Mouse (Mus musculus) hindbrain, embryonic 11.5 days (tissue): Measurements from ENCODE around the gene Plppr3. TPM values are rescaled to one million over a fixed set of nuclear protein-coding genes. Genes with fewer than 3 reads are reported as not detected.

Experiments
- ATAC-seq: fragments of 200-750 bp; cut with Nextera tagmentation; 2 replicates; pipeline ENCODE4 v1.8.0; 2017; ENCODE audit warnings: mild to moderate bottlenecking, moderate TSS enrichment, moderate library complexity; ENCODE audit not compliant: low FRiP score
- DNase-seq: peaks from one replicate; pipeline ENCODE4 v3.0.0-alpha.2; 2015; ENCODE audit warnings: low spot score
- H3K27ac ChIP-seq: fragments of 300-500 bp; sonication (generic); 2 replicates; pipeline ENCODE4 v1.5.1; 2014; ENCODE audit warnings: mild to moderate bottlenecking, low read depth, low read length
- H3K27me3 ChIP-seq: fragments of 300-500 bp; sonication (generic); 2 replicates; pipeline ENCODE4 v1.6.1; 2014; ENCODE audit warnings: mild to moderate bottlenecking, low read length, moderate library complexity, mixed read lengths; ENCODE audit not compliant: control insufficient read depth, insufficient read depth
- H3K36me3 ChIP-seq: fragments of 300-500 bp; sonication (generic); 2 replicates; pipeline ENCODE4 v1.6.1; 2014; ENCODE audit warnings: mild to moderate bottlenecking, low read length, moderate library complexity, mixed read lengths; ENCODE audit not compliant: control insufficient read depth, insufficient read depth
- H3K4me1 ChIP-seq: fragments of 300-500 bp; sonication (generic); replicated peaks from 2 replicates; pipeline ENCODE4 v1.6.1; 2014; ENCODE audit warnings: low read length, mixed read lengths; ENCODE audit not compliant: control insufficient read depth, insufficient read depth
- H3K4me2 ChIP-seq: fragments of 300-500 bp; sonication (generic); replicated peaks from 2 replicates; pipeline ENCODE4 v1.6.1; 2014; ENCODE audit warnings: mild to moderate bottlenecking, low read depth, low read length
- H3K4me3 ChIP-seq: fragments of 300-500 bp; sonication (generic); 2 replicates; pipeline ENCODE4 v1.5.1; 2014; ENCODE audit warnings: low read depth, low read length
- H3K9ac ChIP-seq: fragments of 300-500 bp; sonication (generic); 2 replicates; pipeline ENCODE4 v1.6.1; 2014; ENCODE audit warnings: low read depth, low read length
- H3K9me3 ChIP-seq: fragments of 300-500 bp; sonication (generic); 2 replicates; pipeline ENCODE4 v1.6.1; 2016; ENCODE audit warnings: low read length; ENCODE audit not compliant: control insufficient read depth
- WGBS: fragments of 180-500 bp; shearing (Covaris S2); extraction: QIAGEN DNeasy Blood & Tissue Kit; methylation state at CpG from one replicate; pipeline ENCODE4 v1.1.7; 2014; 5-methylcytosine and 5-hydroxymethylcytosine counted together
- polyA plus RNA-seq: library from polyadenylated mRNA; unstranded; fragments of >200 nt; fragmentation: Nextera tagmentation; extraction: Ambion mirVana; gene quantifications from 2 replicates; pipeline ENCODE4 v1.2.1, GENCODE M21; 2014

The Plppr3 gene
- polyA plus RNA-seq, 1 experiment from 2014 or later = 150 TPM

DNA sequence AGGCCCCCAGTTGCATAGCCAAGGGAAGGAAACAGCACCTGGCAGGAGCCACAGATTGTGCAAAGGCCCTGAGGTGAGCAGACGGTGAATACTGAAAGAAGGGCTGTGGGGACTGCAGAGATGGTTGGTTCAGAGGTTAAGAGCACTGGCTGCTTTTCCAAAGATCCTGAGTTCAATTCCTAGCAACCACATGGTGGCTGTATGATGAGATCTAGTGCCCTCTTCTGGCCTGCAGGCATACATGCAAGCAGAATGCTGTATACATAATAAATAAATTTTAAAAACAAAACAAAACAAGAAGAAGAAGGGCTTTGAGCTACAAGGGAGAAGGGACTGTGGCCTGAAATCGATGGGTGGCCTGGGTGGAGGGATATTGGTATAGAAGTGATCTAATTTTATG, 57.3 kb downstream of the Plppr3 start:
- no peak overlapping the region for H3K9ac ChIP-seq
- H3K4me3 ChIP-seq = no peak overlapping the region
- peaks cover 9% of the 10 kb centered on the region for H3K36me3 ChIP-seq
- H3K4me1 ChIP-seq = no peaks in the 10 kb centered on the region
- DNase-seq (no peak), ATAC-seq (no peak)
- H3K4me2 ChIP-seq = no peak overlapping the region
- no peaks in the 10 kb centered on the region for H3K9me3 ChIP-seq
- WGBS = 76% methylated on average over 2 of the region's 2 CpGs
- H3K27me3 ChIP-seq = no peaks in the 10 kb centered on the region
- no peak overlapping the region for H3K27ac ChIP-seq

DNA sequence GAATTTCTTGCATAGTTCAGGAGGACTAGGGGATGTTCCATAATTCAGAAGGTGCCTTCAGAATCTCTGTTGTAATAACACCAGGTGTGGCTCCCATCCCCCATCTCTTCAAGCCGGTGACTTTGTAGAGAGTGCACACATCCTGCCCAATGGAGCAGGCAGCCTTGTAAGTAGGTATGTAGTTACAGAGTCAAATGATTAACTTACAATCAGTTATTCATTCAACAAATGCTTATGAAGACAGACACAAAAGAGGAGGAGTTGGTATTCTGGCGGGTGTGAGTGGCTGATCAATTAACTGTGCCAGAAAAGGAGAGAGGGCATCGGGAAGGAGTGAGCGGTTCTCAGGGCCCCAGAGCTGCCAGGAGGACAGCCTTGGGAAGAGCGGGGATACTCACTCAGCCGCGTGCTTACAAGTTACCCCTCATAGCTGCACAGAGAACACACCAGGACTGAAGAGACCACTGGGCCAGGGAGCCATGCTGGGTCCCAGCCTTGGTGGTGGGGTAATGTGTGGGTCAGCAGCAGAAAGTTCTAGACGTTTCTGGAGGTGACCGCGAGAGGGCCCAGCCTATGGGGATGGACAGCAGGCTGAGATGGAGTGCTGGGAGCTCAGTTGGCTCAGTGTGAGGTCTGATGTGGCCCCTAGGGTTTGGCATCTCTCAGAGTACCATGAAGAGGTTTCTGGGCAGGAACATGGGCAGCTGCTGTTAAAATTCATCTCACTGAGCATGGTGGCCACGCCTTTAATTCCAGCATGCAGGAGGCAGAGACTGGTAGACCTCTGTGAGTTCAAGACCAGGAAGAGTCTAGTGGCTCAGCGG, 58.6 kb downstream of the Plppr3 start:
- Histone ChIP-seq H3K36me3 (peaks cover 13% of the 10 kb centered on the region), H3K27ac (no peak overlapping the region), H3K9ac (no peak overlapping the region), H3K27me3 (no peaks in the 10 kb centered on the region), H3K4me2 (no peak overlapping the region), H3K4me3 (no peak overlapping the region), H3K4me1 (no peaks in the 10 kb centered on the region), H3K9me3 (no peaks in the 10 kb centered on the region)
- no peak for DNase-seq
- WGBS = 84% methylated on average over 12 of the region's 12 CpGs
- no peak for ATAC-seq

DNA sequence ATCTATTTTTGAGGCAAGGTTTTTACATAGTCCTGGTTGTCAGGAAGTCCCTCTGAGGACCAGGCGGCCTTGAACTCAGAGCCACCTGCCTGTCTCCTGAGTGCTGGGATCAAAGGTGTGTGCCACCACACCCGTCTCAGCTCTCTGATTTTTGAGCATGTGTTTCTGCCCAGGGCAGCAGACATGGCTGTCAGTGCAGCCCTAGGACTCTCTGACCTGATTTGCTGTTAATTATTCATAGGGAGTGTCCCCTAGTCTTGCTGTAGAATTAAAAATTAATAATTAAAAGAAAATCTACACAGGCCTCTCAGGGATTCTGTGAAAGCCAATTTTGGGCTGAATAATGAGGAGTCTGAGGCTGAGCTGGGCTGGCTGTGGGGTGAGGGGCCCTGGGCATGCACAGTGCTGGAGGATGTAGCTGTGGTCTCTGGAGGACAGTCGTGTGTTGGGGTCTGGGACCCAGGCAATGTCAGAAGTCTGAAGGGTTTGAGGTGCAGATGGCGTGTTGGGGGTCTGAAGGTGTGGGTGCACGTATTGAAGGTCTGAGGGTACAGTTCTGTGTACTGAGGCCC, 60.1 kb downstream of the Plppr3 start:
- H3K27ac ChIP-seq = no peak overlapping the region
- H3K9ac ChIP-seq = no peak overlapping the region
- WGBS = 85% methylated on average over 5 of the region's 5 CpGs
- H3K36me3 ChIP-seq = peaks cover 8% of the 10 kb centered on the region
- DNase-seq (no peak), ATAC-seq (no peak)
- H3K4me1 ChIP-seq = no peaks in the 10 kb centered on the region
- no peaks in the 10 kb centered on the region for H3K9me3 ChIP-seq
- no peaks in the 10 kb centered on the region for H3K27me3 ChIP-seq
- no peak overlapping the region for H3K4me3 ChIP-seq
- no peak overlapping the region for H3K4me2 ChIP-seq

DNA sequence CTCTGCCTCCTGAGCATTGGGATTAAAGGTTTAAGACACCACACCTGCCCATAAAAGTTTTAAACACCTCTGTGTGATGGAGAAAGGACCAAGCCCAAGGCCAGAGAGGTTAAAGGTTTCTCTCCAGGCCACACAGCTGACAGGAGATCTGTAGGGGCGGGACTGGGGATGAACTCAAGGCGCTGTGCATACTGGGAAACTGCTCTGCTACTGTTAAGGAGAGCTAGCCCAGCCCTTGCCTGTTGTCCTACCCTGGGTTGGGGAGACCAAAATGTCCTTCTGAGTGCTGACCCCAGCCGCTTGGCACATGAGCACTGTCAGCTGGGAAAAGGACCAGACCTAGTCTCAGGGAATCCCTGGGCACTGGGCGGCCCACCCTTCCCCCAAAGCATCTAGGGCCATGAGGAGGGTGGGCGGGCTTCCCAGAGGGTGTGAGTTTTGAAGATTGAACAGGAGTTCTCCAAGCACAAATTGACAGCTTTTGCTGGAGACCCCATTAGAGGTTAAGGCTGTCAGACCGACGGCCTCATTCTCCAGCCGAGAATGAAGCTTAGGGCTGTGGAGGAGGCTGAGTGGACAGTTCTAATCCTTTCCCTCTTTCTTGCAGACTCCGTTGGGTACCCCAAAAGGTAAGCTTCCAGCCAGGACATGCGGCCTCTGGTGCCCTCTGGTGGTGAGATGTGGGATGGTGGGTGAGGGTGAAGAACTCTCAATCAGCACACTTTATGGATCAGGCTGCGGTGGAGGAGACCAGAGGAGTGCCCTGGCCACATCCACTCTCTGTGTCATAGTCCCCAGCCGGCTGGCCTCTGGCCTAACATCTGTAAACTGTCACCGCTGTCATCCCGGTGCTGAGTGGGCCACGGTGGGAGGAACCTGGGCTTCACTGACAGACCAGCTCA, 62.4 kb downstream of the Plppr3 start:
- ATAC-seq (peak; percentile 63), DNase-seq (peak; percentile 89)
- Histone ChIP-seq H3K27ac (peak overlapping the region; percentile 40; the same call in 1 of the 2 replicates), H3K27me3 (no peaks in the 10 kb centered on the region), H3K4me2 (no peak overlapping the region), H3K9me3 (no peaks in the 10 kb centered on the region), H3K36me3 (peaks cover 4% of the 10 kb centered on the region; the same call in 1 of the 2 replicates), H3K9ac (no peak overlapping the region), H3K4me1 (no peaks in the 10 kb centered on the region), H3K4me3 (no peak overlapping the region)
- WGBS = 34% methylated on average over 15 of the region's 15 CpGs

Other genes with a start within 250 kb of the Plppr3 start
- 11.7 and 12.4 TPM in 2 replicates for gene Shc2, start 236.7 kb downstream of the Plppr3 start, polyA plus RNA-seq
- not detected in 2 replicates for gene Odf3l2, start 228.9 kb downstream of the Plppr3 start, polyA plus RNA-seq
- 1.1 and 1.6 TPM in 2 replicates for gene Madcam1, start 210.1 kb downstream of the Plppr3 start, polyA plus RNA-seq
- gene Tpgs1, start 205.3 kb downstream of the Plppr3 start, polyA plus RNA-seq = 69.6 and 70.8 TPM in 2 replicates
- gene Cdc34, start 192.4 kb downstream of the Plppr3 start, polyA plus RNA-seq = 153 and 159 TPM in 2 replicates
- 0.42 and 0.73 TPM in 2 replicates for gene Gzmm, start 185.6 kb downstream of the Plppr3 start, polyA plus RNA-seq
- 595 and 605 TPM in 2 replicates for gene Bsg, start 170.1 kb downstream of the Plppr3 start, polyA plus RNA-seq
- 0.15 and 0.20 TPM in 2 replicates for gene Hcn2, start 158.0 kb downstream of the Plppr3 start, polyA plus RNA-seq
- 23.5 and 26.8 TPM in 2 replicates for gene Polrmt, start 128.1 kb downstream of the Plppr3 start, polyA plus RNA-seq
- 0.18 and 0.48 TPM in 2 replicates for gene Fgf22, start 119.6 kb downstream of the Plppr3 start, polyA plus RNA-seq
- 79.4 and 80.5 TPM in 2 replicates for gene Rnf126, start 107.7 kb downstream of the Plppr3 start, polyA plus RNA-seq
- gene Fstl3, start 97.4 kb downstream of the Plppr3 start, polyA plus RNA-seq = 1.5 TPM in 2 replicates
- 0.13 TPM in 1 of 2 replicates, not detected in the other for gene Prss57, start 83.7 kb downstream of the Plppr3 start, polyA plus RNA-seq
- gene Palm, start 81.1 kb downstream of the Plppr3 start, polyA plus RNA-seq = 129 and 132 TPM in 2 replicates
- gene Misp, start 53.6 kb downstream of the Plppr3 start, polyA plus RNA-seq = 0.59 and 0.69 TPM in 2 replicates
- 141 and 152 TPM in 2 replicates for gene Ptbp1, start 20.2 kb downstream of the Plppr3 start, polyA plus RNA-seq
- 9.4 and 10.5 TPM in 2 replicates for gene Prtn3, start 158 bp downstream of the Plppr3 start, polyA plus RNA-seq
- 0.67 TPM in 1 of 2 replicates, not detected in the other for gene Elane, start 11.6 kb upstream of the Plppr3 start, polyA plus RNA-seq
- not detected in 2 replicates for gene Cfd, start 16.2 kb upstream of the Plppr3 start, polyA plus RNA-seq
- gene Med16, start 34.3 kb upstream of the Plppr3 start, polyA plus RNA-seq = 33.7 and 41.8 TPM in 2 replicates
- gene Gm26602, start 36.2 kb upstream of the Plppr3 start, polyA plus RNA-seq = 23.6 and 25.3 TPM in 2 replicates
- 0.26 and 0.36 TPM in 2 replicates for gene Kiss1r, start 42.3 kb upstream of the Plppr3 start, polyA plus RNA-seq
- 131 and 139 TPM in 2 replicates for gene R3hdm4, start 46.6 kb upstream of the Plppr3 start, polyA plus RNA-seq
- 4.9 and 9.0 TPM in 2 replicates for gene Arid3a, start 52.4 kb upstream of the Plppr3 start, polyA plus RNA-seq
- 94.7 and 102 TPM in 2 replicates for gene Wdr18, start 85.5 kb upstream of the Plppr3 start, polyA plus RNA-seq
- 0.29 and 0.49 TPM in 2 replicates for gene Grin3b, start 96.1 kb upstream of the Plppr3 start, polyA plus RNA-seq
- gene Tmem259, start 109.7 kb upstream of the Plppr3 start, polyA plus RNA-seq = 14.6 and 16.1 TPM in 2 replicates
- 180 and 221 TPM in 2 replicates for gene Cnn2, start 114.0 kb upstream of the Plppr3 start, polyA plus RNA-seq
- 2.6 TPM in 2 replicates for gene Abca7, start 121.9 kb upstream of the Plppr3 start, polyA plus RNA-seq
- gene Arhgap45, start 142.0 kb upstream of the Plppr3 start, polyA plus RNA-seq = 4.1 and 4.3 TPM in 2 replicates
- 215 and 222 TPM in 2 replicates for gene Polr2e, start 165.2 kb upstream of the Plppr3 start, polyA plus RNA-seq
- 543 and 552 TPM in 2 replicates for gene Gpx4, start 172.5 kb upstream of the Plppr3 start, polyA plus RNA-seq
- 8.0 and 9.5 TPM in 2 replicates for gene Sbno2, start 230.9 kb upstream of the Plppr3 start, polyA plus RNA-seq
- 21.3 and 26.8 TPM in 2 replicates for gene Stk11, start 241.2 kb upstream of the Plppr3 start, polyA plus RNA-seq